Mouse (Mus musculus): ENCODE results near the gene Dcst2.

GRCm38 (mm10) chr3:89425141-89425525, 63.4 kb downstream of the Dcst2 start:
- TF ChIP-seq POLR2A (IDR thresholded peaks at IDR 0.05; ENCODE audit: insufficient read length, low read depth) (no peak), CEBPB (IDR thresholded peaks at IDR 0.05; ENCODE audit: insufficient read depth, poor library complexity, severe bottlenecking) (no peak), USF1 (IDR thresholded peaks at IDR 0.05; ENCODE audit: low read depth) (no peak)
